Mouse (Mus musculus) stomach, embryonic 15.5 days (tissue): Measurements from ENCODE around the gene Gm17581. TPM values are rescaled to one million over a fixed set of nuclear protein-coding genes. Genes with fewer than 3 reads are reported as not detected.
"Not testable (repeated sequence)": the region's sequence is repeated elsewhere in the genome, so short reads cannot be mapped to it uniquely, and the experiment has no call there.

ENCODE experiments used
- ATAC-seq: fragments of 200-750 bp; cut with Nextera tagmentation; 2 replicates; pipeline ENCODE4 v1.8.0; 2017; ENCODE audit warnings: low read depth, moderate number of reproducible peaks, moderate TSS enrichment; ENCODE audit not compliant: insufficient read depth, low FRiP score
- H3K27ac ChIP-seq: fragments of 300-500 bp; sonication (generic); 2 replicates; pipeline ENCODE4 v1.5.1; 2015; ENCODE audit warnings: mild to moderate bottlenecking, inconsistent platforms
- H3K27me3 ChIP-seq: fragments of 300-500 bp; sonication (generic); replicated peaks from 2 replicates; pipeline ENCODE4 v1.6.1; 2015; ENCODE audit warnings: inconsistent platforms
- H3K36me3 ChIP-seq: fragments of 300-500 bp; sonication (generic); 2 replicates; pipeline ENCODE4 v1.6.1; 2015; ENCODE audit warnings: inconsistent platforms
- H3K4me1 ChIP-seq: fragments of 300-500 bp; sonication (generic); 2 replicates; pipeline ENCODE4 v1.6.1; 2015; ENCODE audit warnings: inconsistent platforms
- H3K4me2 ChIP-seq: fragments of 300-500 bp; sonication (generic); 2 replicates; pipeline ENCODE4 v1.6.1; 2015; ENCODE audit warnings: mild to moderate bottlenecking, inconsistent platforms
- H3K4me3 ChIP-seq: fragments of 300-500 bp; sonication (generic); replicated peaks from 2 replicates; pipeline ENCODE4 v1.5.1; 2015; ENCODE audit warnings: inconsistent platforms
- H3K9ac ChIP-seq: fragments of 300-500 bp; sonication (generic); 2 replicates; pipeline ENCODE4 v1.6.1; 2015; ENCODE audit warnings: inconsistent platforms
- H3K9me3 ChIP-seq: fragments of 300-500 bp; sonication (generic); 2 replicates; pipeline ENCODE4 v1.6.1; 2016; ENCODE audit warnings: inconsistent platforms
- WGBS: fragments of 180-500 bp; shearing (Covaris S2); methylation state at CpG from one replicate; pipeline ENCODE4 v1.1.7; 2015; 5-methylcytosine and 5-hydroxymethylcytosine counted together
- polyA plus RNA-seq: library from polyadenylated mRNA; unstranded; fragments of >200 nt; fragmentation: Nextera tagmentation; extraction: Ambion mirVana; gene quantifications from 2 replicates; pipeline ENCODE4 v1.2.1, GENCODE M21; 2015

Gene Gm17581
- polyA plus RNA-seq, result not detected in 2 replicates

- H3K27ac ChIP-seq, result peak within 1 kb of the TSS; percentile 45
- ATAC-seq, H3K9ac ChIP-seq, H3K4me2 ChIP-seq, H3K4me1 ChIP-seq, H3K27me3 ChIP-seq, H3K4me3 ChIP-seq, H3K36me3 ChIP-seq, H3K9me3 ChIP-seq: not testable (repeated sequence)
- 83% methylated on average over 5 of the region's 5 CpGs for WGBS
Observed at GRCm38 (mm10) chr2:155735766-155736165, at the start of gene Gm17581. Gm17581 (minus strand) TSS chr2:155735866.

- Histone ChIP-seq H3K27ac (no peak overlapping the region), H3K36me3 (no peaks in the 10 kb centered on the region), H3K27me3 (0 out of 2 replicates have a peak, but pooled peaks cover 6% of the 10 kb centered on the region), H3K4me1 (no peaks in the 10 kb centered on the region), H3K9ac (no peak overlapping the region), H3K9me3 (no peaks in the 10 kb centered on the region), H3K4me3 (no peak overlapping the region), H3K4me2 (no peak overlapping the region)
- 83% methylated on average over 6 of the region's 6 CpGs for WGBS
- ATAC-seq, result no peak
Observed at GRCm38 (mm10) chr2:155784534-155784933, 48.9 kb upstream of the Gm17581 start.

- H3K4me3 ChIP-seq, result no peak overlapping the region
- no peak overlapping the region for H3K4me2 ChIP-seq
- 81% methylated on average over 3 of the region's 3 CpGs for WGBS
- H3K9me3 ChIP-seq, result no peaks in the 10 kb centered on the region
- peaks cover 9% of the 10 kb centered on the region; the same call in 1 of the 2 replicates for H3K4me1 ChIP-seq
- H3K9ac ChIP-seq, result no peak overlapping the region
- no peak overlapping the region for H3K27ac ChIP-seq
- peaks cover 22% of the 10 kb centered on the region for H3K27me3 ChIP-seq
- no peaks in the 10 kb centered on the region for H3K36me3 ChIP-seq
- no peak for ATAC-seq
Observed at GRCm38 (mm10) chr2:155779506-155779905, 43.8 kb upstream of the Gm17581 start.

- no peak for ATAC-seq
- H3K4me3 ChIP-seq, result no peak overlapping the region
Observed at GRCm38 (mm10) chr2:155779066-155779465, 43.4 kb upstream of the Gm17581 start.

GRCm38 (mm10) chr2:155778004-155778403 is 42.3 kb upstream of the Gm17581 start:
- Histone ChIP-seq H3K9ac (no peak overlapping the region), H3K36me3 (no peaks in the 10 kb centered on the region), H3K4me1 (peaks cover 9% of the 10 kb centered on the region; the same call in 1 of the 2 replicates), H3K4me2 (no peak overlapping the region), H3K27ac (no peak overlapping the region), H3K4me3 (no peak overlapping the region), H3K27me3 (peaks cover 36% of the 10 kb centered on the region), H3K9me3 (no peaks in the 10 kb centered on the region)
- 69% methylated on average over 6 of the region's 6 CpGs for WGBS
- no peak for ATAC-seq

More at GRCm38 (mm10) chr2:155779066-155779465, 43.4 kb upstream of the Gm17581 start:
- Histone ChIP-seq H3K4me2 (no peak overlapping the region), H3K9me3 (no peaks in the 10 kb centered on the region), H3K36me3 (no peaks in the 10 kb centered on the region), H3K9ac (no peak overlapping the region), H3K27ac (no peak overlapping the region), H3K4me1 (peaks cover 9% of the 10 kb centered on the region; the same call in 1 of the 2 replicates), H3K27me3 (peaks cover 26% of the 10 kb centered on the region)
- 32% methylated on average over 6 of the region's 7 CpGs for WGBS

GRCm38 (mm10) chr2:155777688-155777985 is 42.0 kb upstream of the Gm17581 start:
- Histone ChIP-seq H3K27me3 (peaks cover 36% of the 10 kb centered on the region), H3K9ac (no peak overlapping the region), H3K36me3 (no peaks in the 10 kb centered on the region), H3K4me2 (no peak overlapping the region), H3K4me1 (peaks cover 9% of the 10 kb centered on the region; the same call in 1 of the 2 replicates), H3K27ac (no peak overlapping the region), H3K9me3 (no peaks in the 10 kb centered on the region), H3K4me3 (no peak overlapping the region)
- ATAC-seq, result no peak
- 83% methylated on average over 4 of the region's 4 CpGs for WGBS

GRCm38 (mm10) chr2:155776824-155777687 is 41.4 kb upstream of the Gm17581 start:
- H3K4me3 ChIP-seq, result no peak overlapping the region
- ATAC-seq, result no peak
- no peak overlapping the region for H3K27ac ChIP-seq
- 54% methylated on average over 10 of the region's 10 CpGs for WGBS
- H3K27me3 ChIP-seq, result peaks cover 36% of the 10 kb centered on the region
- no peak overlapping the region for H3K9ac ChIP-seq
- H3K36me3 ChIP-seq, result no peaks in the 10 kb centered on the region
- H3K4me1 ChIP-seq, result peaks cover 9% of the 10 kb centered on the region; the same call in 1 of the 2 replicates
- no peak overlapping the region for H3K4me2 ChIP-seq
- H3K9me3 ChIP-seq, result no peaks in the 10 kb centered on the region

GRCm38 (mm10) chr2:155775685-155776263 is 40.1 kb upstream of the Gm17581 start:
- Histone ChIP-seq H3K27ac (no peak overlapping the region), H3K9ac (no peak overlapping the region), H3K36me3 (no peaks in the 10 kb centered on the region), H3K4me3 (peak overlapping the region; percentile 48), H3K4me1 (peaks cover 9% of the 10 kb centered on the region; the same call in 1 of the 2 replicates), H3K4me2 (peak overlapping the region; percentile 99), H3K9me3 (no peaks in the 10 kb centered on the region), H3K27me3 (peaks cover 36% of the 10 kb centered on the region)
- 2% methylated on average over 42 of the region's 44 CpGs for WGBS
- ATAC-seq, result peak; percentile 60

- no peak for ATAC-seq
- Histone ChIP-seq H3K4me3 (peak within 1 kb of the TSS; percentile 48), H3K4me2 (peak within 1 kb of the TSS; percentile 99), H3K4me1 (peaks cover 9% of the 10 kb centered on the region; the same call in 1 of the 2 replicates), H3K27ac (no peak within 1 kb of the TSS), H3K9ac (no peak within 1 kb of the TSS), H3K36me3 (no peaks in the 10 kb centered on the region), H3K9me3 (no peaks in the 10 kb centered on the region), H3K27me3 (peaks cover 36% of the 10 kb centered on the region)
- 2% methylated on average over 49 of the region's 100 CpGs for WGBS
Observed at GRCm38 (mm10) chr2:155774927-155775684, 39.4 kb upstream of the Gm17581 start, which contains the start of gene Mmp24. Mmp24 (plus strand) TSS chr2:155775342.

GRCm38 (mm10) chr2:155774261-155774926 is 38.7 kb upstream of the Gm17581 start:
- no peak for ATAC-seq
- Histone ChIP-seq H3K36me3 (no peaks in the 10 kb centered on the region), H3K9me3 (no peaks in the 10 kb centered on the region), H3K4me3 (peak overlapping the region; percentile 48), H3K27me3 (peaks cover 36% of the 10 kb centered on the region), H3K4me2 (peak overlapping the region; percentile 99), H3K27ac (no peak overlapping the region), H3K9ac (no peak overlapping the region), H3K4me1 (peaks cover 9% of the 10 kb centered on the region; the same call in 1 of the 2 replicates)
- WGBS, result 49% methylated on average over 11 of the region's 11 CpGs

GRCm38 (mm10) chr2:155773664-155774063 is 38.0 kb upstream of the Gm17581 start:
- no peak overlapping the region for H3K27ac ChIP-seq
- H3K4me3 ChIP-seq, result no peak overlapping the region
- no peaks in the 10 kb centered on the region for H3K9me3 ChIP-seq
- no peak overlapping the region for H3K9ac ChIP-seq
- 64% methylated on average over 4 of the region's 4 CpGs for WGBS
- H3K4me2 ChIP-seq, result no peak overlapping the region
- peaks cover 36% of the 10 kb centered on the region for H3K27me3 ChIP-seq
- H3K36me3 ChIP-seq, result no peaks in the 10 kb centered on the region
- peaks cover 9% of the 10 kb centered on the region; the same call in 1 of the 2 replicates for H3K4me1 ChIP-seq
- no peak for ATAC-seq
